Mouse (Mus musculus) urinary bladder, postnatal 0 days (tissue): ENCODE measurements around the gene Ebna1bp2. TPM values are rescaled to one million over a fixed set of nuclear protein-coding genes. Genes with fewer than 3 reads are reported as not detected.

Experiments
- polyA plus RNA-seq: library from polyadenylated mRNA; unstranded; fragments of >200 nt; fragmentation: Nextera tagmentation; extraction: Ambion mirVana; gene quantifications from 2 replicates; pipeline ENCODE4 v1.2.1, GENCODE M21; 2015

Gene Ebna1bp2
- polyA plus RNA-seq, result 103 and 114 TPM in 2 replicates

DNA sequence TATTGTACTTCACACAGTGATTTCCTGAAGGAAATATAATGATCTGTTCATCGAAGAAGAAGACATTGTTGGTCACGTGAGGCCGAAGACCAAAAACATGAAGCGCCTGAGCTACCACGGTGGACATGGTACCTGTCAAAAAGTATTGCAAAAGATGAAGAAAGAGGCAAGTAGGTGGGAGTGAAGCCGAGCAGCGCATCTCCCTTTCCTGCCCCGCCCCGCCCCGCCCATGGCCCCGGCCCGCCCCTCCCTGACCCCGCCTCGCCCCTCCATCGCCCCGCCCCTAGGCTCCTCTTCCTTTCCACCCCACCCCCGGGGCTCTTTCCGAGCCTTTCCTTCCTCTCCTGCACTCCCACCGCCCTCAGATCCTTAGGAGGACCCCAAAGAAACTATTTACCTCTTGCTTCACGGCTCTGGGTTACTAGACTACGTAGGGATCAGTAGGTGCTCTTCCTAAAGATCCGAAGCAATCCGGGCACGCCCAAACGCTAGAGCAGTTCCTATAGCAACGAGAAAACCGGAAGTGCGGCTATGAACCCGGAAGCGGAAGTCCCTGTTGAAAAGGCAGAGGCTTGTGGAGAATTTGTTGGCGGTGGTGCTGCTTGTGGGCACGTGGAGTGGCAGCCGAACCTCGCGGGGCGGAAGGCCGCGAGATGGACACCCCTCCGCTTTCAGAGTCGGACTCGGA lies at the start of gene Ebna1bp2, which contains the start of gene Cfap57:
Gene Ebna1bp2 (plus strand): TSS at position 521 of the 688 bp plus-strand sequence.
Gene Cfap57 (minus strand): TSS at position 499 of the 688 bp plus-strand sequence.

GRCm38 (mm10) chr4:118658652-118659051 lies 38.1 kb downstream of the Ebna1bp2 start, which contains the start of gene Olfr62:
Gene Olfr62 (plus strand): TSS chr4:118658952.

Other genes starting within 250 kb of the Ebna1bp2 start
- gene Szt2, start 211.5 kb upstream of the Ebna1bp2 start, polyA plus RNA-seq, result 2.3 and 2.5 TPM in 2 replicates
- 82.0 and 86.7 TPM in 2 replicates for gene Med8, start 211.5 kb upstream of the Ebna1bp2 start, polyA plus RNA-seq
- 186 and 209 TPM in 2 replicates for gene Elovl1, start 192.7 kb upstream of the Ebna1bp2 start, polyA plus RNA-seq
- gene Cdc20, start 183.4 kb upstream of the Ebna1bp2 start, polyA plus RNA-seq, result 39.6 and 50.2 TPM in 2 replicates
- 0.18 and 0.82 TPM in 2 replicates for gene Mpl, start 163.3 kb upstream of the Ebna1bp2 start, polyA plus RNA-seq
- 10.6 and 11.9 TPM in 2 replicates for gene Tie1, start 130.7 kb upstream of the Ebna1bp2 start, polyA plus RNA-seq
- gene 2610528J11Rik, start 93.8 kb upstream of the Ebna1bp2 start, polyA plus RNA-seq, result 11.9 and 12.9 TPM in 2 replicates
- gene Tmem125, start 76.8 kb upstream of the Ebna1bp2 start, polyA plus RNA-seq, result 16.7 and 17.9 TPM in 2 replicates
- 0.10 TPM in 2 replicates for gene Cfap57, start within 50 bp of the Ebna1bp2 start, polyA plus RNA-seq
- gene Olfr62, start 38.2 kb downstream of the Ebna1bp2 start, polyA plus RNA-seq, result not detected in 2 replicates
- gene Olfr1342, start 72.0 kb downstream of the Ebna1bp2 start, polyA plus RNA-seq, result not detected in 2 replicates
- gene Olfr1341, start 82.7 kb downstream of the Ebna1bp2 start, polyA plus RNA-seq, result not detected in 2 replicates
- gene Olfr1340, start 99.3 kb downstream of the Ebna1bp2 start, polyA plus RNA-seq, result not detected in 2 replicates
- gene Olfr1339, start 111.4 kb downstream of the Ebna1bp2 start, polyA plus RNA-seq, result not detected in 2 replicates
- gene Olfr1338, start 137.9 kb downstream of the Ebna1bp2 start, polyA plus RNA-seq, result not detected in 2 replicates
- gene Olfr1337, start 161.8 kb downstream of the Ebna1bp2 start, polyA plus RNA-seq, result not detected in 2 replicates
- gene Olfr1335, start 189.1 kb downstream of the Ebna1bp2 start, polyA plus RNA-seq, result not detected in 2 replicates
- gene Olfr1333, start 215.5 kb downstream of the Ebna1bp2 start, polyA plus RNA-seq, result not detected in 2 replicates
- gene Olfr1331, start 243.8 kb downstream of the Ebna1bp2 start, polyA plus RNA-seq, result not detected in 2 replicates